Comparison of ENCODE assay signal across 9 mouse cellular contexts in the genomic region with DNA sequence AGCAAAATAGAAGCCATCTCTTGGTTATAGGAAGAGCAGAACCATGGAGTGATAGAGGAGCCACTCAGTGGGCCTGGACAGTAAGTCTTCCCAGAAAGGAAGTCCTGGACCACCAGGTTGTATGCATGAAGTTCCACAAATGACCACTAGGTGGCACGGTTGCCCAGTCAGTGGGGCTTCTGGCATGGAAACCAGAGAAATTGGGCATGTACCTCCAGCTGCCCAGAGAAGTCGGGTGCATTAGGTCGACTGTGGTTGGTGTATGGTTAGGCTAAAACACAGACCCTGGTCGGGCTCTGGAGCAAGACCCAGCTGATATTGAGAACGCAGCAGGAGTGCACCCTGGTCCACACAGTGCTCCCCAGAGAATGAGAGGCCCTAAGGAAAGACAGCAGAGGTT. TPM values are rescaled to one million over a fixed set of nuclear protein-coding genes. Genes with fewer than 3 reads are reported as not detected.
DNase-seq lines count a peak whose midpoint lies in the region; ATAC-seq and TF ChIP-seq lines count a peak whose summit lies in the region.
"Had no signal": no experiment of that assay in that cellular context is flagged by ENCODE, and none has a peak within 500 bp of the region (broad histone marks: within the 10 kb centered on the region; RNA-seq: fewer than 3 reads in every experiment).

No protein-coding gene starts in this region.

- no peak overlapping the region for H3K4me3 ChIP-seq in forebrain, embryonic 12.5 days (replicated peaks)
- no peak overlapping the region for H3K4me3 ChIP-seq in lung, adult 2 months (replicated peaks; ENCODE audit: extremely low read depth, low read depth, low read length)
- H3K4me3 ChIP-seq in olfactory bulb, adult 2 months (ENCODE audit: insufficient read depth, low read depth, low read length) = no peak overlapping the region
- H3K4me3 ChIP-seq in thymus, adult 2 months (ENCODE audit: control insufficient read depth, insufficient read depth, low read length) = no peak overlapping the region
- H3K4me3 ChIP-seq: heart, embryonic 15.5 days had no signal

- no peak for TF ChIP-seq POLR2A in lung, adult 2 months (IDR thresholded peaks at IDR 0.05; ENCODE audit: borderline replicate concordance, extremely low read depth, low read depth, low read length)
- no peak for TF ChIP-seq POLR2A in olfactory bulb, adult 2 months (IDR thresholded peaks at IDR 0.05; ENCODE audit: insufficient read depth, low read depth, low read length)
- no peak for TF ChIP-seq POLR2A in thymus, adult 2 months (IDR thresholded peaks at IDR 0.05; ENCODE audit: control insufficient read depth, extremely low read depth, insufficient read depth, low read length, poor library complexity)

- no peaks in the 10 kb centered on the region; the same call in 1 of the 2 replicates for H3K4me1 ChIP-seq in forebrain, embryonic 12.5 days
- H3K4me1 ChIP-seq in lung, adult 2 months (ENCODE audit: control insufficient read depth, insufficient read depth, low read length) = no peaks in the 10 kb centered on the region
- peaks cover 4% of the 10 kb centered on the region for H3K4me1 ChIP-seq in olfactory bulb, adult 2 months (ENCODE audit: control insufficient read depth, insufficient read depth, low read length)
- peaks cover 18% of the 10 kb centered on the region for H3K4me1 ChIP-seq in thymus, adult 2 months (replicated peaks; ENCODE audit: control insufficient read depth, insufficient read depth, low read length)

- peak; percentile 65 for ATAC-seq in forebrain, embryonic 12.5 days (ENCODE audit: low FRiP score)

- no peak overlapping the region for H3K27ac ChIP-seq in forebrain, embryonic 12.5 days
- H3K27ac ChIP-seq in olfactory bulb, adult 2 months (ENCODE audit: insufficient read depth, low read depth, low read length) = no peak overlapping the region
- no peak overlapping the region for H3K27ac ChIP-seq in thymus, adult 2 months (ENCODE audit: control insufficient read depth, insufficient read depth, low read length)
- H3K27ac ChIP-seq: heart, embryonic 15.5 days had no signal

- TF ChIP-seq CTCF in lung, adult 2 months (IDR thresholded peaks at IDR 0.05; ENCODE audit: insufficient read depth, low read length) = peak; percentile 98
- peak; percentile 74 for TF ChIP-seq CTCF in olfactory bulb, adult 2 months (IDR thresholded peaks at IDR 0.05; ENCODE audit: insufficient read depth, low read depth, low read length)
- TF ChIP-seq CTCF in thymus, adult 2 months (IDR thresholded peaks at IDR 0.05; ENCODE audit: borderline replicate concordance, control insufficient read depth, extremely low read depth, insufficient read depth, low read length, poor library complexity) = peak; percentile 70; the same call in 1 of the 2 replicates

- no peak overlapping the region for H3K9ac ChIP-seq in forebrain, embryonic 12.5 days
- H3K9ac ChIP-seq: heart, embryonic 15.5 days had no signal

- peak; percentile 76 for DNase-seq in ES-CJ7 (ENCODE audit: low read depth, low spot score)
- peak; percentile 56 for DNase-seq in c-Kit-positive CD71-positive TER-119-negative erythroid progenitor cells, embryonic 14.5 days (ENCODE audit: low read depth)
- DNase-seq in heart, postnatal 4 days = peak; percentile 93
- DNase-seq in layer of hippocampus, adult 18-20 months (ENCODE audit: low spot score in 2 of 2) = peak; percentile 55 to 87
- peak; percentile 77 for DNase-seq in lung, adult 2 months
- peak; percentile 88 for DNase-seq in thymus, adult 2 months

- no peak overlapping the region for H3K4me2 ChIP-seq in forebrain, embryonic 12.5 days
- H3K4me2 ChIP-seq: heart, embryonic 15.5 days had no signal

- no peaks in the 10 kb centered on the region for H3K9me3 ChIP-seq in forebrain, embryonic 12.5 days
- H3K9me3 ChIP-seq: heart, embryonic 15.5 days had no signal

- 7% methylated on average over 5 of the region's 5 CpGs for WGBS in forebrain, embryonic 12.5 days
- WGBS in lung, adult 2 months = 3% methylated on average over 5 of the region's 5 CpGs
- WGBS in olfactory bulb, adult 2 months = 3% methylated on average over 5 of the region's 5 CpGs
- WGBS in thymus, adult 2 months = 3% methylated on average over 5 of the region's 5 CpGs

- H3K36me3 ChIP-seq in forebrain, embryonic 12.5 days (replicated peaks) = no peaks in the 10 kb centered on the region
- H3K36me3 ChIP-seq in thymus, adult 2 months (ENCODE audit: control insufficient read depth, insufficient read depth, low read length) = no peaks in the 10 kb centered on the region
- H3K36me3 ChIP-seq: heart, embryonic 15.5 days had no signal

- 0 out of 2 replicates have a peak, but pooled peaks cover 6% of the 10 kb centered on the region for H3K27me3 ChIP-seq in forebrain, embryonic 12.5 days
- H3K27me3 ChIP-seq in thymus, adult 2 months (ENCODE audit: control insufficient read depth, insufficient read depth, low read length) = no peaks in the 10 kb centered on the region

RNA-seq across cellular contexts. Expression of gene Rmi2, which starts 38.8 kb away (rescaled TPM):
- 3.1 and 4.0 TPM in 2 replicates for polyA plus RNA-seq in forebrain, embryonic 12.5 days (2016; fragmentation: Nextera tagmentation; extraction: Ambion mirVana)
- total RNA-seq in heart, postnatal 4 days (2021) = 1 to 10 TPM; 5.1 to 5.5 TPM
- total RNA-seq in layer of hippocampus, adult 18-20 months (2021) = not detected
- 0.38 and 1.0 TPM in 2 replicates for polyA plus RNA-seq in lung, adult 2 months (2012; rRNA removed)
- not detected in 2 replicates for polyA plus RNA-seq in olfactory bulb, adult 2 months (2012; ENCODE audit: insufficient read depth, insufficient read length, low replicate concordance, missing spikeins)
- polyA plus RNA-seq in thymus, adult 2 months (2012; rRNA removed) = 23.0 and 59.4 TPM in 2 replicates
